Comparison of ENCODE assay signal across 7 mouse cellular contexts in the genomic region with DNA sequence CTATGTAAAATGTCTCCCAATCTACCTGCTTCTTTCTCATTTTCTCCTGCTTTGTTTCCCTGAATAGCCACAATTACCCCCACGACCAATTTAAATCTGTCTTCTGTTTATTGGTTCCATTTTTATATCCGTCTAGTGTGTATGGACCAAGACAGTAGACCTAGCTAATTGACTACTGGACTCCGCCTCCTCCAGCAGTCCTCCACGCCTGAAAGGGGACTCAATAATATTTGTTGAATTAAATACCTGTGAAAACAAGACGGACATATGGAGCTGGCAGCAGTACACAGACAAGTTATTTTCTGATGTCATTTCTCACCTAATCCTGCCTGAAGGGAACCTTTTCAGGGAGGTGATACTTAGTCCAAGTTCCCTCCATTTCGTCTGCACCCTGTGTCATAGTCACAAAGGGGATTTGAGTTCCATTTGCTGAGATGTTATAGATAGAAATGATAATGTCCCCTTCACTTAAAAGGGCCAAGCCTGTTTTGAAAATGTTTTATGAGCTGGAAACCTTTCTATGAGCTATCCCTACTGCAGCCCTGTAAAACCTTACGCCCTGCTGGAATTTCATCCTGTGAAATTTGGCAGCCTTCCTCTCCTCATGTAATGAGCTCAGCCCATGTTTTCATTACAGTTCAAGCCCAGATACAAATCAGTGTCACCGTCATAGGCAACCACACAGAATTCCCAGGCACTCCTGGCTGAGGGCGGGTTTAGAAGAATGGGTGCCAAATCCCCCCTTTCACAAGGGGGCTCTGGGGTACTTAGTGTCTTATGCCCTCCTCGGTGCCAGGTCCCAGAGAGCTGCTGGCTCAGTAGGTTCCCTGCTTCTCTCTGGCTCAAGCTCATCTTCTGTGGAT.
DNase-seq lines count a peak whose midpoint lies in the region; ATAC-seq lines count a peak whose summit lies in the region.

No protein-coding gene starts in this region.

- peak overlapping the region; percentile 8; the same call in 1 of the 2 replicates for H3K27ac ChIP-seq in limb, embryonic 15.5 days

- DNase-seq in layer of hippocampus, postnatal 14 days (ENCODE audit: low spot score in 2 of 2): peak; percentile 3 to 12
- no peak for DNase-seq in layer of hippocampus, adult 18-20 months (ENCODE audit: low spot score in 2 of 2)
- DNase-seq in cerebellum, postnatal 25 days: peak; percentile 25 to 30
- peak; percentile 9 to 11 for DNase-seq in gastrocnemius, adult 8-10 months (ENCODE audit: low spot score in 2 of 2)
- DNase-seq in thymus, postnatal 0 days (ENCODE audit: low spot score): no peak
- no peak for DNase-seq in right cerebral cortex, adult 18-20 months

- no peaks in the 10 kb centered on the region for H3K36me3 ChIP-seq in limb, embryonic 15.5 days

- H3K4me1 ChIP-seq in limb, embryonic 15.5 days: peaks cover 13% of the 10 kb centered on the region

- ATAC-seq in limb, embryonic 15.5 days (ENCODE audit: insufficient number of reproducible peaks, low FRiP score, low TSS enrichment, low read depth): peak; percentile 76

- no peaks in the 10 kb centered on the region for H3K9me3 ChIP-seq in limb, embryonic 15.5 days

- H3K4me2 ChIP-seq in limb, embryonic 15.5 days: peak overlapping the region; percentile 22

- 22% methylated on average over 10 of the region's 10 CpGs for WGBS in limb, embryonic 15.5 days

- no peak overlapping the region for H3K9ac ChIP-seq in limb, embryonic 15.5 days

- H3K27me3 ChIP-seq in limb, embryonic 15.5 days: no peaks in the 10 kb centered on the region

- no peak overlapping the region for H3K4me3 ChIP-seq in limb, embryonic 15.5 days

Comparison
In these comparisons a context has a peak if more than half of its experiments do, and no peak if none do; other contexts are left out.
1. DNase-seq: peak in layer of hippocampus, postnatal 14 days (2 of 2), cerebellum, postnatal 25 days (2 of 2) and gastrocnemius, adult 8-10 months (2 of 2); none in layer of hippocampus, adult 18-20 months (0 of 2), thymus, postnatal 0 days (single experiment) and right cerebral cortex, adult 18-20 months (single experiment).